Mouse (Mus musculus): ENCODE data around the gene Msh5. TPM values are rescaled to one million over a fixed set of nuclear protein-coding genes. Genes with fewer than 3 reads are reported as not detected.
A peak's percentile ranks its signal among the peaks of the same experiment; 100 is the strongest.

The Msh5 gene
- polyA plus RNA-seq, 1 experiment from 2014 or later = 2.3 TPM

DNA sequence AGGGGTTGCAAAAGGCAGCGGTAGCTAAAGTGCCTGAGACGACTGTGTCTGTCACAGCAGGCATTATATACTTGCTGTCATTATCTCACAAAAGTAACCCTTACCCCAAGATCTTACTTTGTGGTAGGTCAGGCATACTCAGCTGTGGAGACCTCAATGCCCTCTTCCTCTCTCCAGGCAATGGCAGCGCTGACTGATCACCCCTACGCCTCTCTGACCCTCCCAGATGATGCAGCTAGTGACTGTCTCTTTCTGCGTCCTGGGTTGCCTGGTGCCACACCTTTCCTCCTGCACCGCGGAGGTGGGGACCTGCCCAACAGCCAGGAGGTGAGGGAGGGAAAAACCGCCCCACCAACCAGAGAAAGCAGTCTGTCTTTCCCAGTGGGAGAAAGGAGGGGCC lies 14.8 kb upstream of the Msh5 start:
- no peak for DNase-seq (ENCODE audit: low spot score)
- WGBS = 84% methylated on average over 8 of the region's 8 CpGs
- H3K27me3 ChIP-seq (replicated peaks; ENCODE audit: control insufficient read depth, insufficient read depth, low read length) = peaks cover 24% of the 10 kb centered on the region
- H3K9ac ChIP-seq (ENCODE audit: low read length) = no peak overlapping the region
- H3K9me3 ChIP-seq (replicated peaks; ENCODE audit: control insufficient read depth, low read length) = no peaks in the 10 kb centered on the region
- no peak for ATAC-seq
- H3K27ac ChIP-seq (ENCODE audit: low read depth, low read length) = no peak overlapping the region
- peaks cover 46% of the 10 kb centered on the region for H3K36me3 ChIP-seq (ENCODE audit: control insufficient read depth, insufficient read depth, low read length)
- H3K4me1 ChIP-seq (ENCODE audit: control insufficient read depth, insufficient read depth, low read length) = peaks cover 20% of the 10 kb centered on the region
- no peak overlapping the region; the same call in 1 of the 2 replicates for H3K4me2 ChIP-seq (ENCODE audit: low read length)
- H3K4me3 ChIP-seq (ENCODE audit: low read depth, low read length) = no peak overlapping the region

- Histone ChIP-seq H3K27me3 (replicated peaks; ENCODE audit: control insufficient read depth, insufficient read depth, low read length) (peaks cover 19% of the 10 kb centered on the region), H3K9ac (ENCODE audit: low read length) (peak overlapping the region; percentile 89; the same call in 1 of the 2 replicates), H3K4me1 (ENCODE audit: control insufficient read depth, insufficient read depth, low read length) (peaks cover 20% of the 10 kb centered on the region), H3K9me3 (replicated peaks; ENCODE audit: control insufficient read depth, low read length) (no peaks in the 10 kb centered on the region), H3K27ac (ENCODE audit: low read depth, low read length) (no peak overlapping the region), H3K4me3 (ENCODE audit: low read depth, low read length) (peak overlapping the region; percentile 70), H3K4me2 (ENCODE audit: low read length) (peak overlapping the region; percentile 94), H3K36me3 (ENCODE audit: control insufficient read depth, insufficient read depth, low read length) (peaks cover 51% of the 10 kb centered on the region)
- whole genome bisulfite sequencing = 60% methylated on average over 22 of the region's 22 CpGs
- no peak for DNase-seq (ENCODE audit: low spot score)
- no peak for ATAC-seq
Observed at GRCm38 (mm10) chr17:35060737-35061297, 14.3 kb upstream of the Msh5 start.

DNA sequence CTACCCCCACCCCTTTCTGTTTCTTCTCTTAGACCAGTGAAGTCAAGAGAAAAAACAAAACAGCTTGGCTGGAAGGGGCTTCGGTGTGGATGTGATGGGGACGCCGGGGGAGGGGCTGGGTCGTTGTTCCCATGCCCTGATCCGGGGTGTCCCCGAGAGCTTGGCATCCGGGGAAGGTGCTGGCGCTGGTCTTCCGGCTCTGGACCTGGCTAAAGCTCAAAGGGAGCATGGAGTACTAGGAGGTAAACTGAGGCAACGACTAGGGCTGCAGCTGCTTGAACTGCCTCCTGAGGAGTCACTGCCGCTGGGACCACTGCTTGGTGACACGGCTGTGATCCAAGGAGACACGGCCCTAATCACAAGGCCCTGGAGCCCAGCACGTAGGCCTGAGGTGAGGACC lies 13.5 kb upstream of the Msh5 start:
- Histone ChIP-seq H3K9me3 (replicated peaks; ENCODE audit: control insufficient read depth, low read length) (no peaks in the 10 kb centered on the region), H3K27me3 (replicated peaks; ENCODE audit: control insufficient read depth, insufficient read depth, low read length) (peaks cover 12% of the 10 kb centered on the region), H3K4me2 (ENCODE audit: low read length) (peak overlapping the region; percentile 94), H3K9ac (ENCODE audit: low read length) (peak overlapping the region; percentile 89), H3K36me3 (ENCODE audit: control insufficient read depth, insufficient read depth, low read length) (peaks cover 59% of the 10 kb centered on the region), H3K4me3 (ENCODE audit: low read depth, low read length) (peak overlapping the region; percentile 70), H3K4me1 (ENCODE audit: control insufficient read depth, insufficient read depth, low read length) (peaks cover 15% of the 10 kb centered on the region), H3K27ac (ENCODE audit: low read depth, low read length) (peak overlapping the region; percentile 93; the same call in 1 of the 2 replicates)
- peak; percentile 1; the same call in 1 of the 2 replicates for ATAC-seq
- no peak for DNase-seq (ENCODE audit: low spot score)
- 20% methylated on average over 14 of the region's 14 CpGs for WGBS

- Histone ChIP-seq H3K9me3 (replicated peaks; ENCODE audit: control insufficient read depth, low read length) (no peaks in the 10 kb centered on the region), H3K4me1 (ENCODE audit: control insufficient read depth, insufficient read depth, low read length) (peaks cover 13% of the 10 kb centered on the region), H3K27me3 (replicated peaks; ENCODE audit: control insufficient read depth, insufficient read depth, low read length) (0 out of 2 replicates have a peak, but pooled peaks cover 5% of the 10 kb centered on the region), H3K4me2 (ENCODE audit: low read length) (peak within 1 kb of the TSS; percentile 94), H3K36me3 (ENCODE audit: control insufficient read depth, insufficient read depth, low read length) (peaks cover 64% of the 10 kb centered on the region), H3K4me3 (ENCODE audit: low read depth, low read length) (peak within 1 kb of the TSS; percentile 70), H3K9ac (ENCODE audit: low read length) (peak within 1 kb of the TSS; percentile 89), H3K27ac (ENCODE audit: low read depth, low read length) (peak within 1 kb of the TSS; percentile 93)
- ATAC-seq (peak; percentile 92), DNase-seq (ENCODE audit: low spot score) (peak; percentile 95)
- under 1% methylated on average over 57 of the region's 57 CpGs for WGBS
Observed at GRCm38 (mm10) chr17:35058911-35059892, 12.7 kb upstream of the Msh5 start, which contains the start of gene Ddah2. Ddah2 (plus strand) TSS chr17:35059035.

DNA sequence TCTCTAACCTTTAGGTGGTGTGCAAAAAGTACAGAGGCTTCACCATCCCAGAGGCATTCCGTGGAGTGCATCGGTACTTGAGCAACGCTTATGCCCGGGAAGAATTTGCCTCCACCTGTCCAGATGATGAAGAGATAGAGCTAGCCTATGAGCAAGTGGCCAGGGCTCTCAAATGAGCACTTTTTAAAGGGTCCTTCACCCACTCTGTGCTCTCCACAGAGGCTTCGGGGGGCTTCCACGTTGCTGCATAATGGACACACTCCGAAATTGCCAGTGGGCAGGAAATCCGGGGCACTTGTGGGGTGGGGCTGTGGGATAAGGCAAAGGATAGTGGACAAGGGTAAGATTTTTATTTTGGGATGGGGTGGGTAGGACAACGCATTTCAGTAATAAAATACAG lies 11.8 kb upstream of the Msh5 start:
- Histone ChIP-seq H3K9me3 (replicated peaks; ENCODE audit: control insufficient read depth, low read length) (no peaks in the 10 kb centered on the region), H3K27me3 (replicated peaks; ENCODE audit: control insufficient read depth, insufficient read depth, low read length) (no peaks in the 10 kb centered on the region), H3K4me2 (ENCODE audit: low read length) (peak overlapping the region; percentile 94), H3K4me3 (ENCODE audit: low read depth, low read length) (peak overlapping the region; percentile 70; the same call in 1 of the 2 replicates), H3K36me3 (ENCODE audit: control insufficient read depth, insufficient read depth, low read length) (peaks cover 68% of the 10 kb centered on the region), H3K4me1 (ENCODE audit: control insufficient read depth, insufficient read depth, low read length) (peaks cover 13% of the 10 kb centered on the region), H3K27ac (ENCODE audit: low read depth, low read length) (peak overlapping the region; percentile 93; the same call in 1 of the 2 replicates), H3K9ac (ENCODE audit: low read length) (peak overlapping the region; percentile 89)
- no peak for DNase-seq (ENCODE audit: low spot score)
- no peak for ATAC-seq
- WGBS = 75% methylated on average over 9 of the region's 9 CpGs

DNA sequence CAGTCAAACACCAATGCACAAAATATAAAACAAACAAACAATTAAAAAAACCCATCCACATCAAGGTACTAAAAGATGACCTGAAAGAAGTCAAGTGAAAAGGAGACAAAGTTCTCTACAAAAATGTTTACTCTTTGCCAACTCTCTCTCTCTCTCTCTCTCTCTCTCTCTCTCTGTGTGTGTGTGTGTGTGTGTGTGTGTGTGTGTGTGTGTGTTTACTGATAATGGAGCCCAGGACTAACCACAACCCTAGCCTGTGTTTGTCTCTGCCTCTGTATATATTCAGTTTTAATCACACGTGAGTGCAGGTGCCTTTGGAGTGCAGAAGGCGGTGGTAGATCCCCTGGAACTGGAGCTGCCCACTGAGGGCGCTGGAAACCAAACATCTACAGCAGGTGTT lies 10.5 kb upstream of the Msh5 start:
- ATAC-seq (no peak), DNase-seq (ENCODE audit: low spot score) (no peak)
- Histone ChIP-seq H3K36me3 (ENCODE audit: control insufficient read depth, insufficient read depth, low read length) (peaks cover 66% of the 10 kb centered on the region), H3K9me3 (replicated peaks; ENCODE audit: control insufficient read depth, low read length) (no peaks in the 10 kb centered on the region), H3K9ac (ENCODE audit: low read length) (no peak overlapping the region), H3K4me2 (ENCODE audit: low read length) (no peak overlapping the region), H3K4me1 (ENCODE audit: control insufficient read depth, insufficient read depth, low read length) (peaks cover 16% of the 10 kb centered on the region), H3K4me3 (ENCODE audit: low read depth, low read length) (no peak overlapping the region), H3K27ac (ENCODE audit: low read depth, low read length) (no peak overlapping the region), H3K27me3 (replicated peaks; ENCODE audit: control insufficient read depth, insufficient read depth, low read length) (no peaks in the 10 kb centered on the region)
- whole genome bisulfite sequencing = 83% methylated on average over 3 of the region's 3 CpGs

- Histone ChIP-seq H3K27me3 (replicated peaks; ENCODE audit: control insufficient read depth, insufficient read depth, low read length) (no peaks in the 10 kb centered on the region), H3K4me3 (ENCODE audit: low read depth, low read length) (no peak overlapping the region), H3K4me2 (ENCODE audit: low read length) (no peak overlapping the region), H3K9me3 (replicated peaks; ENCODE audit: control insufficient read depth, low read length) (no peaks in the 10 kb centered on the region), H3K9ac (ENCODE audit: low read length) (no peak overlapping the region), H3K36me3 (ENCODE audit: control insufficient read depth, insufficient read depth, low read length) (peaks cover 56% of the 10 kb centered on the region), H3K4me1 (ENCODE audit: control insufficient read depth, insufficient read depth, low read length) (peaks cover 24% of the 10 kb centered on the region), H3K27ac (ENCODE audit: low read depth, low read length) (no peak overlapping the region)
- DNase-seq (ENCODE audit: low spot score) (no peak), ATAC-seq (no peak)
- WGBS = 95% methylated on average over 7 of the region's 7 CpGs
Observed at GRCm38 (mm10) chr17:35055691-35056495, 9.3 kb upstream of the Msh5 start.

DNA sequence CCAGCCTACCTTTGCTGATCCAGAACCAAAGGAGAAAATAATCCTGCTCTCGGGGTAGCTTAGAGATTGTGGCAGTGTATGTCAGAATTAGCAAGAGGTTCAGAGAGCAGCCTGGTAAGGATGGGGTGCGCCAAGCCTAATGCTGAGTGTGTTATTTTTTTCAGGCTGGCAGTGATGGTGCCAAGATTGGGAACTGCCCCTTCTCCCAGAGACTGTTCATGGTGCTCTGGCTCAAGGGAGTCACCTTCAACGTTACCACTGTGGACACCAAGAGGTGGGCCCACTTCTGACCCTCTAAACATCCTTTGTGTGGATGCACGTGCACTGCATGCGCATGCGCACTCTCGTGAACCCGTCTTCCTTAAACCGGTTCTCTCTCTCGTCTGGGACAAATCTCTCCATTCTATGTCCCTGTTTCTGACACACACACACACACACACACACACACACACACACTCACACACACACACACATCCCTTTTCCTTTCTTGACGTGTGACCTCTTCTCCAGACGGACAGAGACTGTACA lies 5.8 kb upstream of the Msh5 start:
- H3K4me2 ChIP-seq (ENCODE audit: low read length) = peak overlapping the region; percentile 71
- WGBS = 82% methylated on average over 12 of the region's 12 CpGs
- peaks cover 40% of the 10 kb centered on the region for H3K36me3 ChIP-seq (ENCODE audit: control insufficient read depth, insufficient read depth, low read length)
- peak overlapping the region; percentile 86 for H3K27ac ChIP-seq (ENCODE audit: low read depth, low read length)
- no peaks in the 10 kb centered on the region for H3K9me3 ChIP-seq (replicated peaks; ENCODE audit: control insufficient read depth, low read length)
- no peaks in the 10 kb centered on the region for H3K27me3 ChIP-seq (replicated peaks; ENCODE audit: control insufficient read depth, insufficient read depth, low read length)
- no peak for ATAC-seq
- peak overlapping the region; percentile 68 for H3K9ac ChIP-seq (ENCODE audit: low read length)
- H3K4me1 ChIP-seq (ENCODE audit: control insufficient read depth, insufficient read depth, low read length) = peaks cover 20% of the 10 kb centered on the region
- DNase-seq (ENCODE audit: low spot score) = no peak
- H3K4me3 ChIP-seq (ENCODE audit: low read depth, low read length) = peak overlapping the region; percentile 37
